Mouse (Mus musculus) heart, postnatal 10 days (tissue): Measurements from ENCODE around the gene Tnfrsf9. TPM values are rescaled to one million over a fixed set of nuclear protein-coding genes. Genes with fewer than 3 reads are reported as not detected.
"Not testable (repeated sequence)": the region's sequence is repeated elsewhere in the genome, so short reads cannot be mapped to it uniquely, and the experiment has no call there.

Experiments used
- DNase-seq, 2 experiments: peaks; one replicate each; pipeline ENCODE4 v3.0.0; 2021
- intact Hi-C: fragments of 180-260 bp; cut with DNase I; formaldehyde crosslinking; loops from one replicate; pipeline ENCODE4 v1.15.1; 2025
- total RNA-seq, 2 experiments: library from RNA; stranded (reverse); gene quantifications; 2 replicates each; pipeline ENCODE4 v1.2.3; 2021

Tnfrsf9 gene
- total RNA-seq, 2 experiments from 2014 or later = 0.12 TPM; not detected in 1

GRCm38 (mm10) chr4:150894718-150895501 lies 19.5 kb upstream of the Tnfrsf9 start:
- intact Hi-C loops = loop anchor here (5.0 kb wide), 1 partner anchor 43 kb away; the partner anchor contains the start of gene Errfi1
- no peak for DNase-seq

- intact Hi-C loops = loop anchor here (5.0 kb wide), 1 partner anchor 45 kb away; the partner anchor contains the start of gene Errfi1
- DNase-seq = no peak
Measured at GRCm38 (mm10) chr4:150896896-150897624, 17.3 kb upstream of the Tnfrsf9 start.

- intact Hi-C loops = loop anchor here (5.0 kb wide), 1 partner anchor 47 kb away; the partner anchor contains the start of gene Errfi1
Measured at GRCm38 (mm10) chr4:150898716-150899365, 15.5 kb upstream of the Tnfrsf9 start.

GRCm38 (mm10) chr4:150900486-150900885 lies 13.9 kb upstream of the Tnfrsf9 start:
- intact Hi-C loops = loop anchor here (2.0 kb wide), 1 partner anchor 64 kb away; no protein-coding TSS in a partner anchor
- no peak for DNase-seq

More at GRCm38 (mm10) chr4:150898716-150899365, 15.5 kb upstream of the Tnfrsf9 start:
- DNase-seq = peak; percentile 76 to 83

GRCm38 (mm10) chr4:150901651-150902050 lies 12.7 kb upstream of the Tnfrsf9 start:
- intact Hi-C loops = loop anchor here (1.0 to 2.0 kb wide), 2 partner anchors 63 to 245 kb away; no protein-coding TSS in a partner anchor
- peak; percentile 83 to 91 for DNase-seq

- intact Hi-C loops = no loop called here
- peak; percentile 59 to 70 for DNase-seq
Measured at GRCm38 (mm10) chr4:150902062-150902461, 12.3 kb upstream of the Tnfrsf9 start.

GRCm38 (mm10) chr4:150903091-150903742 lies 11.1 kb upstream of the Tnfrsf9 start:
- intact Hi-C loops = no loop called here
- DNase-seq = no peak

GRCm38 (mm10) chr4:150907099-150907498 lies 7.3 kb upstream of the Tnfrsf9 start:
- intact Hi-C loops = no loop called here
- DNase-seq = no peak

GRCm38 (mm10) chr4:150908512-150908911 lies 5.8 kb upstream of the Tnfrsf9 start:
- DNase-seq, intact Hi-C loops: not testable (repeated sequence)

- peak; percentile 99 to 100 for DNase-seq
- intact Hi-C loops = no loop called here
Measured at GRCm38 (mm10) chr4:150909451-150910156, 4.8 kb upstream of the Tnfrsf9 start.

GRCm38 (mm10) chr4:150910164-150910951 lies 4.0 kb upstream of the Tnfrsf9 start:
- intact Hi-C loops = no loop called here
- no peak for DNase-seq

- intact Hi-C loops = no loop called here
- DNase-seq = no peak
Measured at GRCm38 (mm10) chr4:150913743-150914142, 619 bp upstream of the Tnfrsf9 start.

- intact Hi-C loops = loop anchor here (5.0 kb wide), 1 partner anchor 47 kb away; no protein-coding TSS in a partner anchor
- DNase-seq = no peak
Measured at GRCm38 (mm10) chr4:150915181-150915906, 982 bp downstream of the Tnfrsf9 start.

GRCm38 (mm10) chr4:150917336-150918027 lies 3.1 kb downstream of the Tnfrsf9 start:
- intact Hi-C loops = loop anchor here (5.0 kb wide), 1 partner anchor 45 kb away; no protein-coding TSS in a partner anchor
- no peak for DNase-seq

GRCm38 (mm10) chr4:150921206-150921605 lies 6.8 kb downstream of the Tnfrsf9 start:
- intact Hi-C loops = no loop called here
- no peak for DNase-seq

GRCm38 (mm10) chr4:150924308-150924707 lies 9.9 kb downstream of the Tnfrsf9 start:
- intact Hi-C loops = no loop called here
- DNase-seq = no peak

GRCm38 (mm10) chr4:150924936-150925335 lies 10.6 kb downstream of the Tnfrsf9 start:
- intact Hi-C loops = no loop called here
- DNase-seq = no peak
